Mouse (Mus musculus) embryonic facial prominence, embryonic 13.5 days (tissue): ENCODE results near the gene Tceanc2. TPM values are rescaled to one million over a fixed set of nuclear protein-coding genes. Genes with fewer than 3 reads are reported as not detected.
A peak's percentile ranks its signal among the peaks of the same experiment; 100 is the strongest.

Experiments used
- ATAC-seq: fragments of 200-750 bp; cut with Nextera tagmentation; 2 replicates; pipeline ENCODE4 v1.8.0; 2017; ENCODE audit warnings: low read depth; ENCODE audit not compliant: insufficient number of reproducible peaks, insufficient read depth, low FRiP score, low TSS enrichment
- H3K27ac ChIP-seq: fragments of 300-500 bp; sonication (generic); 2 replicates; pipeline ENCODE4 v1.5.1; 2015; ENCODE audit warnings: moderate library complexity, mild to moderate bottlenecking, inconsistent platforms
- H3K27me3 ChIP-seq: fragments of 300-500 bp; sonication (generic); 2 replicates; pipeline ENCODE4 v1.6.1; 2015; ENCODE audit warnings: mild to moderate bottlenecking, inconsistent platforms
- H3K36me3 ChIP-seq: fragments of 300-500 bp; sonication (generic); 2 replicates; pipeline ENCODE4 v1.6.1; 2015; ENCODE audit warnings: mild to moderate bottlenecking, inconsistent platforms
- H3K4me1 ChIP-seq: fragments of 300-500 bp; sonication (generic); 2 replicates; pipeline ENCODE4 v1.6.1; 2015; ENCODE audit warnings: inconsistent platforms
- H3K4me2 ChIP-seq: fragments of 300-500 bp; sonication (generic); 2 replicates; pipeline ENCODE4 v1.6.1; 2015; ENCODE audit warnings: moderate library complexity, mild to moderate bottlenecking, inconsistent platforms
- H3K4me3 ChIP-seq: fragments of 300-500 bp; sonication (generic); 2 replicates; pipeline ENCODE4 v1.5.1; 2015; ENCODE audit warnings: mild to moderate bottlenecking, inconsistent platforms
- H3K9ac ChIP-seq: fragments of 300-500 bp; sonication (generic); 2 replicates; pipeline ENCODE4 v1.6.1; 2015; ENCODE audit warnings: mild to moderate bottlenecking, inconsistent platforms
- H3K9me3 ChIP-seq: fragments of 300-500 bp; sonication (generic); 2 replicates; pipeline ENCODE4 v1.6.1; 2016; ENCODE audit warnings: inconsistent platforms
- WGBS: fragments of 180-500 bp; shearing (Covaris S2); methylation state at CpG from one replicate; pipeline ENCODE4 v1.1.7; 2015; ENCODE audit warnings: mixed read lengths; 5-methylcytosine and 5-hydroxymethylcytosine counted together
- polyA plus RNA-seq: library from polyadenylated mRNA; unstranded; fragments of >200 nt; fragmentation: Nextera tagmentation; extraction: Ambion mirVana; gene quantifications from 2 replicates; pipeline ENCODE4 v1.2.1, GENCODE M21; 2015

Tceanc2 gene
- polyA plus RNA-seq, 1 experiment from 2014 or later, result 37.7 TPM

- Histone ChIP-seq H3K4me3 (no peak overlapping the region), H3K9ac (no peak overlapping the region), H3K36me3 (no peaks in the 10 kb centered on the region), H3K9me3 (no peaks in the 10 kb centered on the region), H3K4me2 (no peak overlapping the region), H3K27ac (no peak overlapping the region), H3K4me1 (peaks cover 21% of the 10 kb centered on the region), H3K27me3 (no peaks in the 10 kb centered on the region)
- ATAC-seq, result no peak
- 53% methylated on average over 10 of the region's 10 CpGs for WGBS
Observed at GRCm38 (mm10) chr4:107098375-107098774, 80.5 kb downstream of the Tceanc2 start.

- peaks cover 21% of the 10 kb centered on the region for H3K4me1 ChIP-seq
- H3K9ac ChIP-seq, result no peak overlapping the region
- H3K4me2 ChIP-seq, result no peak overlapping the region
- no peaks in the 10 kb centered on the region for H3K36me3 ChIP-seq
- H3K27ac ChIP-seq, result no peak overlapping the region
- H3K9me3 ChIP-seq, result no peaks in the 10 kb centered on the region
- no peaks in the 10 kb centered on the region for H3K27me3 ChIP-seq
- 63% methylated on average over 15 of the region's 15 CpGs for WGBS
- H3K4me3 ChIP-seq, result no peak overlapping the region
- ATAC-seq, result no peak
Observed at GRCm38 (mm10) chr4:107097871-107098270, 81.0 kb downstream of the Tceanc2 start.

- no peak within 1 kb of the TSS for H3K27ac ChIP-seq
- H3K4me1 ChIP-seq, result peaks cover 21% of the 10 kb centered on the region
- H3K9me3 ChIP-seq, result no peaks in the 10 kb centered on the region
- no peak within 1 kb of the TSS for H3K4me3 ChIP-seq
- H3K27me3 ChIP-seq, result no peaks in the 10 kb centered on the region
- no peak for ATAC-seq
- 66% methylated on average over 16 of the region's 16 CpGs for WGBS
- no peaks in the 10 kb centered on the region for H3K36me3 ChIP-seq
- H3K9ac ChIP-seq, result 0 out of 2 replicates have a peak within 1 kb of the TSS, but pooled peaks have one; percentile 28
- no peak within 1 kb of the TSS for H3K4me2 ChIP-seq
Observed at GRCm38 (mm10) chr4:107096841-107097373, 82.0 kb downstream of the Tceanc2 start, which contains the start of gene Cdcp2. Gene Cdcp2, plus strand, starts transcription at chr4:107096891.

GRCm38 (mm10) chr4:107096043-107096442 is 82.9 kb downstream of the Tceanc2 start:
- Histone ChIP-seq H3K27ac (no peak overlapping the region), H3K4me2 (no peak overlapping the region), H3K9me3 (no peaks in the 10 kb centered on the region), H3K9ac (no peak overlapping the region), H3K4me1 (peaks cover 21% of the 10 kb centered on the region), H3K4me3 (no peak overlapping the region), H3K36me3 (no peaks in the 10 kb centered on the region), H3K27me3 (no peaks in the 10 kb centered on the region)
- ATAC-seq, result no peak
- WGBS, result 29% methylated on average over 6 of the region's 6 CpGs

- Histone ChIP-seq H3K9me3 (no peaks in the 10 kb centered on the region), H3K27me3 (no peaks in the 10 kb centered on the region), H3K4me3 (no peak overlapping the region), H3K9ac (no peak overlapping the region), H3K36me3 (no peaks in the 10 kb centered on the region), H3K4me2 (no peak overlapping the region), H3K27ac (no peak overlapping the region), H3K4me1 (peaks cover 21% of the 10 kb centered on the region)
- no peak for ATAC-seq
- 56% methylated on average over 16 of the region's 16 CpGs for WGBS
Observed at GRCm38 (mm10) chr4:107094484-107095187, 84.3 kb downstream of the Tceanc2 start.

GRCm38 (mm10) chr4:107091696-107092095 is 87.2 kb downstream of the Tceanc2 start:
- H3K9me3 ChIP-seq, result no peaks in the 10 kb centered on the region
- ATAC-seq, result no peak
- H3K4me1 ChIP-seq, result peaks cover 18% of the 10 kb centered on the region
- H3K27ac ChIP-seq, result no peak overlapping the region
- no peaks in the 10 kb centered on the region for H3K27me3 ChIP-seq
- H3K36me3 ChIP-seq, result no peaks in the 10 kb centered on the region
- H3K9ac ChIP-seq, result no peak overlapping the region
- 80% methylated on average over 14 of the region's 14 CpGs for WGBS
- no peak overlapping the region for H3K4me2 ChIP-seq
- no peak overlapping the region for H3K4me3 ChIP-seq

- Histone ChIP-seq H3K36me3 (no peaks in the 10 kb centered on the region), H3K4me2 (no peak overlapping the region), H3K27me3 (no peaks in the 10 kb centered on the region), H3K4me1 (peaks cover 18% of the 10 kb centered on the region), H3K9ac (no peak overlapping the region), H3K27ac (no peak overlapping the region), H3K9me3 (no peaks in the 10 kb centered on the region), H3K4me3 (no peak overlapping the region)
- peak; percentile 57 for ATAC-seq
- 9% methylated on average over 6 of the region's 6 CpGs for WGBS
Observed at GRCm38 (mm10) chr4:107084858-107085257, 94.1 kb downstream of the Tceanc2 start.

- Histone ChIP-seq H3K9ac (no peak overlapping the region), H3K36me3 (no peaks in the 10 kb centered on the region), H3K9me3 (no peaks in the 10 kb centered on the region), H3K4me1 (peaks cover 21% of the 10 kb centered on the region), H3K27me3 (no peaks in the 10 kb centered on the region), H3K27ac (no peak overlapping the region), H3K4me2 (no peak overlapping the region), H3K4me3 (no peak overlapping the region)
- ATAC-seq, result no peak
- WGBS, result 48% methylated on average over 1 of the region's 1 CpGs
Observed at GRCm38 (mm10) chr4:107084343-107084742, 94.6 kb downstream of the Tceanc2 start.

Other genes starting within 250 kb of the Tceanc2 start
- 90.6 and 99.2 TPM in 2 replicates for gene Mrpl37, start 112.2 kb downstream of the Tceanc2 start, polyA plus RNA-seq
- gene Cyb5rl, start 112.1 kb downstream of the Tceanc2 start, polyA plus RNA-seq, result 7.7 and 9.4 TPM in 2 replicates
- gene Cdcp2, start 82.2 kb downstream of the Tceanc2 start, polyA plus RNA-seq, result not detected in 2 replicates
- 492 and 497 TPM in 2 replicates for gene Tmem59, start 717 bp downstream of the Tceanc2 start, polyA plus RNA-seq
- gene Ldlrad1, start 30.1 kb upstream of the Tceanc2 start, polyA plus RNA-seq, result not detected in 2 replicates
- 91.5 and 94.5 TPM in 2 replicates for gene Lrrc42, start 74.4 kb upstream of the Tceanc2 start, polyA plus RNA-seq
- gene Hspb11, start 74.5 kb upstream of the Tceanc2 start, polyA plus RNA-seq, result 43.3 and 46.9 TPM in 2 replicates
- gene Dio1, start 128.1 kb upstream of the Tceanc2 start, polyA plus RNA-seq, result 0.21 TPM in 1 of 2 replicates, not detected in the other
- 50.5 and 53.4 TPM in 2 replicates for gene Yipf1, start 135.2 kb upstream of the Tceanc2 start, polyA plus RNA-seq
- 36.4 and 38.2 TPM in 2 replicates for gene Ndc1, start 188.7 kb upstream of the Tceanc2 start, polyA plus RNA-seq